Mouse (Mus musculus): ENCODE data around the gene Mid1.

Mid1 gene

DNA sequence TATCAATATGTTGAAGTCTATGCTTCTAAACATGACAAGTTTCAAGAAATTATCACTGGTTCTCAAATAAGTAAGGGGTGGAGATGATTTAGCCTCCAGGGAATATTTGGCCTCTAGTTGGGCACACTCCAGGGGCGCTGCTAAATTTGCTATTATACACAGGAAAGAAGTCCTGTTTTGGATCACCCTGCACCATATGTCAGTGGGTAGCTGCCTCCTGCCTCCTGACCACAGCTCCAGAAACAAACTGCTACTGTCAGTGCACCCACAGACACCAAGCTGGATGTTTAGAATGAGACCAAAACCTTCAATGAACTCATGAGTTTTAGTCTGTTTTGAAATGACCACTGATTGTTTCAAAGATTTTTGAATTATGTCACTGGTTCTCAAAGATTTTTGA is 128.7 kb downstream of the Mid1 start:
- no peak for DNase-seq (ENCODE audit: low spot score)

DNA sequence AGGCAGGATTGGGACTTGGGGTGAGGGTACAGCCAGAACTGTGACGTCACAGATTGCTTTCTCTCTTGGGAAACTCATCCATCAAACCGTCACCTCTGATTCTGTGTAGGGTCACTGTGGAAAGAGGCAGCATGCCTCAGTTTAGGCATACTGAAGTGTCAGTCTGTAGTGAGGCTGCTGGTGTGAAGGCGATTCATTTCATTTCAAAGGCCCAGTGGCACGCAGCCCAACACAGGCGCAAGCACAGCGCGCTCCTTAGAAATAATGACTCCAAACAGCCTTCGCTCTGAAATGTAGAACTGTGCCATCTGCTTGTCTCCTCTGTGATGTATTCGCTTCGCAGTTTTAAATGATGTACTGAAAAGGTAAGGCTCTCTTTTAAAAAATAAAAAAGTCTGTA is 141.9 kb downstream of the Mid1 start:
- no peak for DNase-seq (ENCODE audit: low spot score)

DNA sequence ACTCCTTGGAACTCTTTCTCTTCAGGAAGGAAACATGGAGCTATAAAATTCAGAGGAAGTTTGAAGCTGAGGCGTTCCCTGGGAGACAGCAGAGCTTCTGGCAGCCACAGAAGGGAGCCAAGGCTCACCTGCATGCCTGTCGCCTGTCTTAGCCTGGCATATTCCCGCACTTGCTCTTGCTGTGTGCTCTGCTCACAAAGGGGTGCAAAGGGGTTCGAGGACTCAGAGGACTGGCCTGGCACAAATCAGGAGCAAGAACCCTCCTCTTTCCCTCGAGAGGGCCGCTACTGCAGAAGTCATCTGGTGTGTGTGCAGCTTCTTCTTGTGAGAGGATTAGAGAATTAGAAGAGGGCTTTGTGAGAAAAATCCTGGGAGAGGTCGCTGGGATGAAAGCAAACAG is 142.7 kb downstream of the Mid1 start:
- DNase-seq (ENCODE audit: low spot score) = no peak

DNA sequence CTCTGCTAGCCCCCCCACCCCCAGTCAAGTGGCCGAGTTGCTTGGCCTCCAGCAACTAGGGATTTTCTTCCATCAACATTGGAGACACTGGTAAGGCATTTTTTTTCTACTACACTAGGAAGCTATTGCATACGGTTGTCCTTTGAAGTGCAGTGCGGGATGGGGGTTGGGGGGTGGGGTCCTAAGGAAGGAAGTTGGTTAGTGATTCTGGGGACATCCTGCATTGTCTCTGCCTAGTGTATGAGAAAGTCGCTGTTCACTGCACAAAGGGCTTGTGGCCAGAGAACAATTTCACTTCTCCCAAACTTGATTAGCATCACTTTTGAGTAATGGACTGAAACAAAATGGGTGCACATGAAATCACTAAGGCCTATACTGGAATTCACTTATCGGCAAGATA is 143.1 kb downstream of the Mid1 start:
- DNase-seq (ENCODE audit: low spot score) = no peak

DNA sequence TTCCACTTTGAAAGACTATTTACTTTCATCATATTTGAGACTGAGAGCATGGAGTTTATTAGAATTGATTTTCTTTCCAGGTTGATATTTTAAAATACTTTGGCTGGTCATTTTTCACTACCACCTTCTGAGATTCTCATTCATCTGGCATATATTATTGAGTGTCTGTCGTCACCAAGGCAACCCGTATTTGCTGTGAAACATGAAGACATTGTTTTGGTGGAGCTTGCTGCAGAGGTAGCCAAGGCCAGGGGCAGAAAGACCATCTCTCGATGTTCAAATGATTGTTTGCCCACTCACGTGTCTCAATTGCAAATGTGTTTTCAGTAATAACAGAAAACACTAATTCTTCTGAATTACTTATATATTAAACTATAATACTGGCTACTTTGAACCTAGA is 145.1 kb downstream of the Mid1 start:
- no peak for DNase-seq (ENCODE audit: low spot score)

DNA sequence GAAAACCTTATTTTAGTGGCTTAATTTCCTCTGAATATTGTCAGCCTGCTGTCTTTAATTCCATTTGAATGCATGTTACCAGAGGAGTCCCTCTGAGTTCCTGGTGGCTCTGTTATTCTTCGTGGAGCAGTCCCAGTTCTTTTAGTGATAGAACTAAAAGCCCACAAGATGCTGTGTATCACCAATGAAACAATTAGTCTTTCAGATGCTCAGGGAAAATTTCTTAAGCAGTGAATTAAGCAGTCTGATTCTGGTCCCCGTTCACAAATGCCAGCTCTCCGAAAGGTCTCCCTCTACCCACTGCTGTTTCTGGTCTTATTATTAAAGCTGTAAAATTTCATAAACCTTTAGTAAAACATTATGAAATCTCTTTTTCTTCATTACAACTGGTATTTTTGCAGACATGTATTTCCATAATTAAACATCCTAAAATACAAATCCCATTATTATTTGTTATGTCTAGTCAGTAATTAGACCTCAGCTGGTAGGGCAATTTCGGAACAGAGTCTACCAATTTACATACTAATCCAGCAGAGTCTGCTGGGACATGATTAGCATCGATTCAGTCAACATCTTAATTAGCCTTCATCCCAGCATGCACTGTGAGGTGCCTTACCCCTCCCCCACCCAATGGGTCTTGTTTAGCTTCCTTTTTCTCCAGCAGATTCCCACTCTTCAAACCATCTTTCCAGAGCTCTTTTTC is 153.1 kb downstream of the Mid1 start:
- no peak for DNase-seq (ENCODE audit: low spot score)

DNA sequence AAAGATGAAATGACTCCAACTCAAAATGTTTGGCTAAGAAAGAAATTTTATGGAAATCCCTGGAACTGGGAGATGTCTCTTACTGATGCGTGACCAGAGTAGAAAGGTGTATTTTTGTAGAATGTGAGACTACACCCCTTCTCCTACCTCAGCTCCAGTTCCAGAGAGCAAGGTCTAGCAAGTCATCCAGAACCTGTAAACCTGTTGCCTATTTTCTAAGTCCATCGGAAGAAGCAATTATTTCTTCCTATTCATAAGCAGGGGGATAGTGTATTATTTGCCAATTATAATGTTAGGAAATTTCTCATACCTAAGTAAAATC is 153.6 kb downstream of the Mid1 start:
- no peak for DNase-seq (ENCODE audit: low spot score)

DNA sequence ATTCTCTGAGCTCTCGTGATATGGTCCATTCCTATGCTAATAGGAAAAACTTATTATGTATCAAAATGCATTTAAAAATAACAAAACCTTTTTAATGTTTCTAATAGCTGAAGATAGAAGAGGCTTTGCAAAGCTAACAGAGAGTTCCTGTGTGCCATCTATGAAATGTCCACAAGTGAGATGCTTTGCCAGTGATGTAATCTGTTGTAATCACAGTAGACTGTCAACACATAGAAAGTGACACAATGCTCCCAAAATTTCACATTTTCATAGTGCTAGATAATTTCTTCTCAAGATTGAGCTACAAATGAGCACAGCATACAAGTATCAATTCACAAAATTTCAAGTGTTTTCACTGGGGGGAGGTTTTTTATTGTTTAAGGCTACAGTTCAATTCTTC is 158.3 kb downstream of the Mid1 start:
- no peak for DNase-seq (ENCODE audit: low spot score)

DNA sequence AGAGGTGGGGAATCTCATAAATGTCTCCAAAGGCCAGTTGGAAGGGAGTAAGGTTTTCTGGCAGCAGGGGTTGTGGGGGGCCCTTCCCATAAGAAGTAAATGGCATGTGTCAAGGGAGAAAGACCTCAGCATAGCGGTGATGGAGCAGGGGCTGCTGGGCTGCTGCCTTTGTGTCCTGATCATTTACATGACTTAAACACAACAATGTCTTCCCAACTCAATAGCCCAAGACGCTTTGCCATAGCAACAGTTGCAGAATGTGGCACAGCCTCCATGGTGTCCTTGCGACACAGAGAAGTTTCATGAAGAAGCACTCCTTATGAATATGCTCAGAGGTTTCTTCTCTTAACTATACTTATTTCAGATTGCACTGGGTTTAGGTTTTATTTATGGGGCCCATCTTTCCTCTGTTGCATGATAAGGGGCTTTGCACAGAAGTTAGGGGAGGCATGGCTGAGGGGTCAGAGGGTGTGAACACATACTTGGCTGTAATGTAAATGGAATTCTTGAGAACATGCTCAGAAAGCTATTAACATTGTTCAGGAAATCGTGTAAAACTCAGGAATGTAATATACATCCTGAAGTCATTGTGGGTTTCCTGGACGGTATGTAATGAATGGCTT is 159.3 kb downstream of the Mid1 start:
- no peak for DNase-seq (ENCODE audit: low spot score)

DNA sequence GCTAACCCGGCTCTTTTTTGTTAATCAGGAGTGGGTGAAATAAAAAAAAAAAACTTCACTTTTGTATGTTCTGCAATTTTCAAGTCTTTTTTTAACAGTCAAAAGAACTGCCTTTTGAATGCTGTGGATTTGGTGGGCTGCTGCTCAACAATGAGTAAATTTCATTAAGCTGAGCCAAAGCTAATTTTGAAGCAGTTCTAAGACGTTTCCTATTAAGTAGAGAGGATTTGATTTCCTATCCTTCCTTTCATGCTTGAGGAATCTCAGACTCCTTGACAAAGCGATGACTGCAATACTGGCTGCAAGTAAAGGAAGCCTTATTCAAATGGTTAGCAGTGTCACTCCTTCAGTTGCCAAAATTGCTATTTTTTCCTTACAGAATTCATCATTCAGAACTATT is 161.2 kb downstream of the Mid1 start:
- DNase-seq (ENCODE audit: low spot score) = no peak

DNA sequence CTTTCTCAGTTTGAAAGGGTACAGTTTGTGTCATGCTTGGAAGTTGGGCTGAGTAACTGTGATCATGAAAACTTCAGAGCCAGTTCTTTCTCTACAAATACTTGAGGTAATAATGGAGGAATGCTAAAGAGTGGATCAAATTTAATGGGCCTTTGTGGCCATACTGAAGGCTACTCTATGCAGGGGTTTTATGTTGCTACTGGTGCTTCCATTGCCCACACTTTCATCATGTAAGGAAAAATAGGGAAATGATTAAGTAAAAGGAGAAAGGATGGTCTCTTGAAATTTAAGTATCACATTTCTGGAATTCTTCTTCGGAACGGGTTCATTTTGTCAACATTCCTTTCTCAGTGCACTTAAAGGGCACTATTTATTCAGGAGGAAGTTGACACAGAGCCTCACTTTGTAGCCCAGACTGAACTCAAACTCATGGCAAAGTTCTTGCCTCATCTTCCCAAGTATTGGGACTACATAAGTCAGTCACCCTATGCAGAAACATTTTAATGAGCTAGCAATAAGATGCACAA is 176.3 kb downstream of the Mid1 start:
- DNase-seq (ENCODE audit: low spot score) = no peak

DNA sequence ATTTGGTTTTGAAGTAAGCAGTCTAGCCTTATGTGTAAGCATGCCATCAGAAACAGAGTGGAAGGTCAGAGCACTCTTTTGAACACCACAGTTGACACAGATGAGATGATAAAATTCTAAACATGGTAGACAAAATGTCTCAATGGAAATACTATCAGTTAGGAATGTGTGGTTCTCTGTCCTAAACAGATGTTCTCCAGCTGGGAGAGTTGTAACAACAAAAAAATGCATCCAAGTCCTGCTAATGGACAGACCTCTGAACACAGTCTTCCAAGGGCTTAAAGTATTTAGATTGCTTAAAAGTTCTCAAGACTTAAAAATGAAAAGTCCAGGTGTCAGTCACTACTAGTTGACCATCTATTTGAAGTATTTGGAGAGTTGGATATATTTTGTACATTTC is 177.4 kb downstream of the Mid1 start:
- no peak for DNase-seq (ENCODE audit: low spot score)

DNA sequence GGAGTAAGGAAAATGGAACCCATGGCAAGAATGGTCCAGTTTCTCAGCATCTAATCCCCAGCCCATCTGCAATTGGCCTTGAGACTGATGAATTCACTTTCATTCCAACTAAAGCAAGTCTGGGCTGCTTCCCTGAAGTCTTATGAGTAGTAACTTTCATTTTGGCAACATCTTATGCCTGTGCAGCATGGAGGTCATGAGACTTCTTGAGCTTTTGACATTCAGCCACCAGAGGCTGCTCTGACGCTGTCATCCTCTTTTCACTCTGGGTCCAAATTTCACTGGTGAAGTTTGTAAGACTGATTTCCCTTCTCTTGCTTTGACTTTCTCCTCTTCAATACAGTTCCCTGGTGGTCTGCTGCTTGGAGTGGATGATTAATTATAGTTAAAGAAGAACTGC is 177.8 kb downstream of the Mid1 start:
- no peak for DNase-seq (ENCODE audit: low spot score)

DNA sequence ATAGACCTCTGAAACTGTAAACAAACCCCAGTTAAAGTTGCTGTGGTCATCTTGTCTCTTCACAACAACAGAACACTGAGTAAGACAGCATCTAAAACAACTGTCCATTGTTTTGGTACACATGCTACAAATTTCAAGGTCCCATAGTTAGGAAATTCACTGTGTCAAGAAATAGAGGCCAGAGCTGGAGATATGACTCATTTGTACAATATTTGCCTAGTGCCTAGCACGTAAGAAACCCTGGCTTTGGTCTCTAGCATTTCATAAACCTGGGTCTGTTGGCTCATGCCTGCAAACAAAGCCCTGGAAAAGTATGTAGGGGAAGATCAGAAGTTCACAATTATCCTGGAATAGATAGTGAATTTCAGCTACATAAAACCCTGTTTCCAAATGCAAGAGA is 178.8 kb downstream of the Mid1 start:
- no peak for DNase-seq (ENCODE audit: low spot score)

DNA sequence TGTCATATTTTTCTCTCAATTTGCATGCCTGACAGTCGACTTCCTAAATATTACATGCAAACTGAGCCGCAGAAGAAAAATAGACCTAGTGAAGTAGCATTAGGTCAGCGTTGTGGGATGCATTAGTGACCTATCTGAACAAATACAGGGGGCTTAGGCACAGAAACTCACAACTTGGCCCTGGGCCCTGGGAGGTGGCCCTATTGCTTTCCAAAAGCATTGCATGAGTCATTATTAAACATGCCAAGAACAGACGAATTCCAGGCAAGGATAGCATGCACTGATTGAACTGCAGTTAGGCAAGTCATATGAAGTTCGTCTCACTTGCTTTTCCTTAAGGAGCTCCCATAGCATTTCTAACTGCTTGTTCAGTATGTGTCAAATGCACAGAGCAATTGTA is 183.2 kb downstream of the Mid1 start:
- no peak for DNase-seq (ENCODE audit: low spot score)

DNA sequence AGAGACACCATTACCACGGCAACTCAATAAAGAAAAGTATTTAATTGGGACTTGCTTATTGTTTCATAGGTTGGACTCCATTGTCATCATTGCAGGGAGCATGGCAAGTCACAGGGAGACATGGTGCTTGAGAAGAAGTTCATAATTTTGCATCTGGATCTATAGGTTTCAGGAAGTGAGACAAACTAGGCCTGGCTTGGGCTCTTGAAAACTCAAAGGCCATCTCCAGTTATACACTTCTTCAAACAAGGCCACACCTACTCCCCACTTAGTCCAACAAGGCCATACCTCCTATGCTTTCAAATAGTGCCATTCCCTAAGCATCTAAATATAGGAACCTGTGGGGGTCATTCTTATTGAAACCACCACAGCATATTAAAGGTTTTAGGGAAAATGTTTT is 189.5 kb downstream of the Mid1 start:
- no peak for DNase-seq (ENCODE audit: low spot score)

DNA sequence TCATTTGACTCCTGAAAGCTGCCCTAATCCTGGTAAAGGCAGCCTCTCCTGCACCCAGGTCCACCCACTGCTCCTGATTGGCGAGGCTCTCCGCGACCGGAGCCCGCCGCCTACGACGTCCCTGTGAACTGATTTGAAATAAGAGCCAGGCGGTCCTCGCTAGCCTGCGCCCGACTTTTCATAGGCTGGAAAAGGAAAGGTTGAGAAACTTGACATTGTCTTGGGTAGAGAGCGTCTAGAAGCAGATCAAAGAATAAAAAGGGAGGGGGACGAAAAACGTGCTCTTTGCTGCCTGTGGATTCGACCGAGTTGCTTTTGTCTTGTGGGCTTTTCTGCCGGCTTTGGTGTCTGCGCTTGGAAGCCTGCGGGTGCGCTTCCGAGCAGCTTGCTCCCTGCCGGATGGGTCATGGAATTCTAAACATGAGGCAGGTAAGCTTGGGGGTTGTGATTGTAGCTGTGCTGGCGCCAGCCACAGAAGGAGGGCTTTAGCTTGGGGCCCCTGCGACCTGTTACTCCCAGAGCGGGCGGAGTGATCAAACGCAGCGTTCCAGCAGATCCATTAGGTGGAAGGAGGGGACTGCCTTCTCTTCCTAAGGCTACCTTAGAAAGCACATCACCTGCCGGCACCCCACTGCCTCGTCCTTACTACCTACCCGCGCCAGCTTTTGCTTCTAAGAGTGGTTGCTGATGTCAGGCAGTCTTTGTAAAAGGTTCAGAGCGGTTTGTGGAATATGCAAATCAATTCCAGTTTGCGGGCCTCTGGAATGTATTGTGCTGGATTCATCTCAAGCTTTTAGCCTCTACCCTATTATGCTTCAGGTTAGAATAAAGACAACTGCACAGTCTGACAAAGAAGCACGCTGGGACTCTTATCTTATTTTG is 194.7 kb downstream of the Mid1 start:
- DNase-seq (ENCODE audit: low spot score) = no peak

DNA sequence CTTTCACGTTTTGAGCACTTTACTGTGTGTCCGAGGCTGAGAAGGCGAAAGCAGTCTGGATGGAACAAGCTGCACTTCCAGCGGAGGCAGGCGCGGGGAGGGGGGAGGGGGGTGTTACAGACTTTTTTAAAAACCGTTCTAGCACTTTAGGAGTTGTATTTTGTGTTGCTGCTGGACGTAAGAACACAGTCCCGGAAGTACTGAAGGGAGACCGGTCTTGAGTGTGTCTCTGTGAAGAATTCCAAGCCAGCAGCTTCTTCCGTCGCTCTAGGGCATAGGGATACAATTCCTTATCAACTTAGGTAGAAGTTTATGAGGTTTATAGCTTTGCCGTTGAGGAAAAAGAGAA is 195.3 kb downstream of the Mid1 start:
- no peak for DNase-seq (ENCODE audit: low spot score)

DNA sequence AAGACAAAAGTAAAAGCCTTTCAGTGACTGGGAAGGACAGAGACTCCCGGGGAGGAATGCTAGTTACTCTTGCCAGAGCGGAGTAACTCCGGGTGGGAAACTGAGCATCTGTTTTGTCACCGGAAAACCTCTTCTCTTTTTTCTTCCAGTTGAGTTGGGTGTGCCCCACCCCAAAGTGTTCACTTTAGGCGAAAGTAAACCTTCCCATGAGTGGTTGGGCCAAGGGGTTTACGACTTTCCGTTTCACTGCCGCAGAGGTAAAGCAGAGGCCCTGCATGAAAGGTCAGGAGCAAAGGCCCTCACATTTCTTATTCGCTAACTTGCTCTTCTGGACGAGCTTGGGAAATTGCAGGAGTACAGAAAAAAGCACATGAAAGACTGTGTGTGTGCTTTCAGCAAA is 195.8 kb downstream of the Mid1 start:
- DNase-seq (ENCODE audit: low spot score) = no peak

DNA sequence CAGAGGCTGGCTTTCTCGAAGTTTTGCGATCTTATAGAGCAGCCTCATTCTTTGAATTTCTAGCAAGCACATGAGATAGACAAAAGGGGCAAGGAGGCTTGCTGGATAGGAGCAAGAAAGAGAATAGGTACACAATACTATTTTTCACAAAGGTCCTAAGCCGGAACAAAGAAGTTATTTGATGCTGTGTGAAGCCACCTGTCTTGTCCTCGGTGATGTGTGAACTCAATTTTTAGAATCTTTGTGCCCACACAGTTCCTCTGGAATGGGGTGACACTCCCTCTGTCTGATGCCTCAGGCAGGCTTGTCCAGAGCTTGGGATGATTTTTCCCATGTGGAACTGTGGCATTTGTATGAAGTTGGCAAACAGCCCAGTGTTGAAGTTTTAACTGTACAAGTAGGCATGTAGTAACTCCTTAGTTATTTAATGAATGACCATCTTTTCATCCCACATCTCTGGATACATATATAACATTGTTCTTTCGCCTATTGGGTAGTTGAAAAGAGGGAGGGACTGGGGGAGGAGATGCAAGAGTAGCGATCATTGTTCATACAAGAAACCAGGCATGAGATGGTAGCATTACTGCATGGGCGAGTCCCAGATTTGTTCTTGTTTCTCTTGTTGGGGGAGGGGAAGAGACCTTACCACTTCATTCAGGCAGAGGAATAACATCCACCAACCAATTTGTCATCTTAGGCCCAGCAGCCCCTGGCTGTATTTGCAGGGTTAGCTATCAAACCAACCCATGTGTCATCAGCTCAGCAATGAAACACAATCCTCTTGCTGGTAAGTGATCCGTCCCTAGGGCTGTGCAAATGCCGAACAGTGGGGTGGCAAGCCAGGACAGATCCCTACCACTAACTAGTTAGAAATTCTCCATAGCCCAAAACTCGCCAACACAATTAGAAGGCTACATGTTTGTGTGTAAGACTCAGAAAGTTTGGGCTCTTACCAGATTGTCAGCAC is 196.5 kb downstream of the Mid1 start:
- DNase-seq (ENCODE audit: low spot score) = no peak

DNA sequence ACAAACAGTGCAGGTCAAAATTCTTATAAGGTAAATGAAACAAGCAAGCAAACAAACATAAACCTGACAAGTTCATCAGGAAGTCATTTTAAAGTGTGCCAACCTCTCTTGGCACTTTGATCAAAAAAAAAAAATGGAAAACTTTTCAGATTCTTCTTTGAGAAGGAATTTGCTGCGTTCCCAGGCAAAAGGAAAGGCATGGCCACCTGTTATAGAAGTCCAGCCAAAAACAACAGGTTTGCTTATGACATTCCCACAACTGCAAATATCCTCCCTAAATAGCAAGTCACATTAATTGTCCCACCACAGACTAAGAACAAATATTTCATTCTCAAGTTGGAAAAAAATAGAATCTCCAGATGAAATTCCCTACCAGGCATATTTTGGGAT is 197.2 kb downstream of the Mid1 start:
- no peak for DNase-seq (ENCODE audit: low spot score)
